Mouse (Mus musculus): Measurements from ENCODE around the gene Rab38. TPM values are rescaled to one million over a fixed set of nuclear protein-coding genes. Genes with fewer than 3 reads are reported as not detected.

Rab38 gene
- polyA plus RNA-seq, 1 experiment from 2014 or later, result 20.7 TPM

DNA sequence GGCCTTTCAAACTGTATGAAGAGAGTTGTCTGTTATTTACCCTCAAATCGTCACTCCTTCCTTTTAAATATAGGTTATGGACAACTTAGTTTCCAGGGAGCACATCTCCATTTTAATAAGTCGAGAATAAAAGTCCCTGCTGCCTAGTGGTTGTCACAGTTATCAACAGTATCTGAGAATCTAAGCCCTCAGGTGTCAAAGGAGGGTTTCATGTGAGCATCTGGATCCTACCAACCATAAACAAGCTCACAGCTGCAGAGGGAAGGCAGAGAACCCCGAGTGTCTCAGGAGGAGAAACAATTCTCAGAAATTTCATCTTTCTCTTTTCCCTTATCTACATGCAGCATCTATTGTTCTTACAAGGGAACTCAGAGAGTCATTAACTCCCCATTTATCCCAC, 106.7 kb downstream of the Rab38 start:
- Histone ChIP-seq H3K36me3 (ENCODE audit: insufficient read depth, low read length) (no peaks in the 10 kb centered on the region), H3K9ac (replicated peaks; ENCODE audit: low read depth) (no peak overlapping the region), H3K4me1 (ENCODE audit: insufficient read depth, low read depth, low read length) (no peaks in the 10 kb centered on the region), H3K4me3 (ENCODE audit: low read depth, low read length) (no peak overlapping the region), H3K27me3 (replicated peaks; ENCODE audit: insufficient read depth, low read length) (no peaks in the 10 kb centered on the region), H3K27ac (ENCODE audit: low read length) (no peak overlapping the region), H3K9me3 (ENCODE audit: low read length) (no peaks in the 10 kb centered on the region), H3K4me2 (replicated peaks; ENCODE audit: low read depth, low read length) (no peak overlapping the region)
- no peak for DNase-seq (ENCODE audit: low spot score)
- no peak for TF ChIP-seq EP300 (IDR thresholded peaks at IDR 0.05)
- no peak for TF ChIP-seq CTCF (IDR thresholded peaks at IDR 0.05)
- 51% methylated on average over 3 of the region's 3 CpGs for WGBS
- ATAC-seq, result no peak

Other genes with a start within 250 kb of the Rab38 start
- 303 and 368 TPM in 2 replicates for gene Ctsc, start 152.2 kb upstream of the Rab38 start, polyA plus RNA-seq (2015; fragmentation: Nextera tagmentation; extraction: Ambion mirVana)